Mouse (Mus musculus) adrenal gland, postnatal 25 days (tissue): ENCODE measurements around the gene Sipa1l1. TPM values are rescaled to one million over a fixed set of nuclear protein-coding genes. Genes with fewer than 3 reads are reported as not detected.
"Not testable (repeated sequence)": the region's sequence is repeated elsewhere in the genome, so short reads cannot be mapped to it uniquely, and the experiment has no call there.

Experiments
- DNase-seq: peaks from one replicate; pipeline ENCODE4 v3.0.0; 2021; ENCODE audit warnings: mixed read lengths
- total RNA-seq: library from RNA; stranded (reverse); gene quantifications from 2 replicates; pipeline ENCODE4 v1.2.3, GENCODE M21; 2021

Gene Sipa1l1
- total RNA-seq, 1 experiment from 2014 or later: 30.1 TPM

DNA sequence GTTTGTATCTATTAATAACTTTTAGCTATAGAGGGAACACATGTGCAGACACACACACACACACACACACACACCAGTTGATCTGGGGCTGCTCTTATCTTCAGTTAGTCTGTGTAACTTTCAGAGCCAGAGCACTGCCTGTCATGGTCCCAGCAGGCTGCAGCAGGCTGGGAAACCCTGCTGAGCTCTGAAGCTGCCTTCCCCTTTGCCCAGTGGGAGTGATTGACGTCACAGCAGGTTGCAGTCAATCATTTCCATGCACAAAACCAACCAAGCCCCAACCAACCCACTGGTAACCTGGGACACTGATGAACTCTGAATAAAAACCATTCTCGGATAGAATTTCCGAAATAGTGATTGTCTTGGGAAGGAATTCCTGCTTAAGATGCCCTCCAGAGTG, 310.3 kb downstream of the Sipa1l1 start:
- no peak for DNase-seq

DNA sequence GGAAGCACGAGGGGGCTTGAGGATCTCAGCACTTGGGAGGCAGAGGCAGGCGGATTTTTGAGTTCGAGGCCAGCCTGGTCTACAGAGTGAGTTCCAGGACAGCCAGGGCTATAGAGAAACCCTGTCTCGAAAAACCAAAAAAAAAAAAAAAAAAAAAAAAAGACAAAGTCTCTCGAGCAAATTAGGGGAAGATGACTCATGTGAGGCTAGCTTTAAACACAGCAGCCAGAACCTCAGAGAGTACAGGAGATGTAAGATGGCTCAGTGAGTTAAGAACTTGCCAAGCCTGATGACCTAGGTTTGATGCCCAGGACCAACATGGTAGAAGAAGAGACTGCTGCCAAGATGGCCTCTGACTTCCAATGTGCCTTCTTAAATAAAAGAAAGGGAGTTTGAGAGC, 311.3 kb downstream of the Sipa1l1 start:
- DNase-seq: not testable (repeated sequence)

DNA sequence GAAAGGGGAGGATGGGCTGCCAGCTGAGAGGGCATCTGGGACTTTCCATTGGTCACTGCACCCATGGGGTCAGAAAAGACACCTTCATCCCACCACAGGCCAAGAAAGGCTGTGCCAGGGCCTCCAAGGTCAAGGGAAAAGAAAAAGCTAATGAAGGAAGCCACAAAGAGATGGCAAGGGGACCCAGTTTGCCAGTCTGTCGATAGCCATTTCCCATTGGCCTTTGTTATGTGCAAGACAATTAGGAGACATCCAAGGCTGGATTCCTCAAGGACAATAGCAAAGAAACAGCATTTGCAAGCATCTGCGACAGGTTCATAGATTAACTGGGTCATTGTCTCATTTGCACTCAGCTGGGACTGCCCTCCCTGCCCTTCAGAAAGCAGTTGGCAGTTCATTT, 316.3 kb downstream of the Sipa1l1 start:
- no peak for DNase-seq

DNA sequence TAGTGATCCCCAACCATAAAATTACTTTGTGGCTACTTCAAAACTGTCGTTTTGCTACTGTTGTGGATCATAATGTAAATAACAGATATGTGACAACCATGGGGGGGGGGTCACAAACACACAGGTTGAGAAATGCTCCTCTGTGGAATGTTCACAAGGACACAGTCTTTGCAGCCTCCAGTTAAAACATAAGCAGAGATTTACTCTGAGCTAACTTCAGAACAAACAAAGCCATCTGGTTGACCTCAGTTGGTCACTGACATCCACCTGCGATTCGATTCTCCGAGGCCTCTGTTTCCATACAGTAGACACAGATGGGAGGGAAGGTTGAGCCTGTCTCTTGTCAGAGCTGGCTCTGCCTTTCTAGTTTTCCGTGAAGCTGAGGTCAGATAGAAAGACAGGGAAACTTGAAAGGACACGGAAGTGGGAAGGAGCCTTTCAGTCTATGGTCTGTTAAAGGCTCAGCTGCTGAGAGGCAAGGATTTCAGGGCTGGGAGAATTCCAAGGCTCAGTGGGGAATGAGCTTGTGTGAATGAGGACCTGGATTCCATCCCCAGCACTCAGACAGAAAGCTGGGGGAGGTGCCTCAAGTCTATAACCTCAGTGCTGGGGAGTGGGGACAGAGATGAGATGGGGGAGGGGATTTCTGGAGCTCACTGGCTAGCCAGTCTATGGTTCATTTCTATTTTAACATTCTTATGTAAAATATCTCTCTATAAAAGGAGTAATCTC, 317.9 kb downstream of the Sipa1l1 start:
- DNase-seq: no peak

DNA sequence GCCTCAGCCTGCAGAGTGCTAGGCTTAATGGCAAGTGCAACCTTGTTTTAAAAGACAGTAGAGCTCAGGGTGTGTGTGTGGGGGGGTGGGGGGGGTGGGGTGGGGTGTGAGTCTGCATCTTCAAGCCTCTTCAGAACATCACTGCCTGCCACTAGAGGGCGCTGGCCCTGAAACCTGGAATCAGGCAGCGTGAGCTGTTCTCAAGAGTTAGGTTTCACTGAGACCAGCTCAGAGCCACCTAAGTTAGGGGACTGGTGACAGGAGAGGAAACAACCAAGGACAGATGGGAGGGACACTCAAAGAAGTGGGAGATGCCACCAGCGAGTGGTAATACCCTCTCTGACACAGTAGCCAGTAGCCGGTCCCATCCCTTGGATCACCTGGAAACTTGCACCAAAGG, 320.0 kb downstream of the Sipa1l1 start:
- peak; percentile 38 for DNase-seq

DNA sequence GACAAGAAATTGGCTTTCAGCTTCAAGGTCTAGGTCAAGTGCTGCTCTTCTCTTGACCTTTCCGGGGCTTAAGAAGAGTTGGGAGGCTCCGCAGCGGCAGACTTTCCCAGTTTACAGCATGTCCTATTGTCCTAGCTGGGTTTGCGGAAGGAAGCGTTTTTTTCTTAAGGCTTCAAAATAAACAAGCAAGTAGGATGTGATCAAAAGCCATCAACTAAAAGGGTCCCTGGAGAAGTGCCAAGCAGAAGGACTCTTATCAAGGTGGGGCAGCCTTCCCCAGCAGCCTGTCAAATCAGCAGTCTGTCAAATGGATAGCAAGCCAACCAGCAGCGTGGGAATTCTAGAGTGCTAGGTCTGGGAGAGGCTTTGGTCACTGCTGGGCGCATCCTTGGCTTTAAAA, 320.5 kb downstream of the Sipa1l1 start:
- no peak for DNase-seq

DNA sequence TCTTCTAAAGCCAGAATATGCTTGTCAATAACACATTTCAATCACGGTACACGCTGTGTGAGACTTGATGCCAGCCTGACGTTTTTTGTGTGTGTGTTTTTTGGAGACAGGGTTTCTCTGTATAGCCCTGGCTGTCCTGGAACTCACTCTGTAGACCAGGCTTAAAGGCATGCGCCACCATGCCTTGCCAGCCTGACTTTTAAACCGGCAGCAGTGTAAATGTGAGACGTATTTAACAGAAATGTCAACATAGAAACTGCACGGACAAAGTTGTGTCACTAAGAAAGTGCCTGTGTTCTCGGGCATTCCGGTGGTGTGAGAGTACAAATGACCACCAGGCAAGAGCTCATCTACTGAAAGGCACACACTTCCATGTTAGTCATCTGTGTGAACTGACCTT, 323.3 kb downstream of the Sipa1l1 start:
- DNase-seq: no peak

DNA sequence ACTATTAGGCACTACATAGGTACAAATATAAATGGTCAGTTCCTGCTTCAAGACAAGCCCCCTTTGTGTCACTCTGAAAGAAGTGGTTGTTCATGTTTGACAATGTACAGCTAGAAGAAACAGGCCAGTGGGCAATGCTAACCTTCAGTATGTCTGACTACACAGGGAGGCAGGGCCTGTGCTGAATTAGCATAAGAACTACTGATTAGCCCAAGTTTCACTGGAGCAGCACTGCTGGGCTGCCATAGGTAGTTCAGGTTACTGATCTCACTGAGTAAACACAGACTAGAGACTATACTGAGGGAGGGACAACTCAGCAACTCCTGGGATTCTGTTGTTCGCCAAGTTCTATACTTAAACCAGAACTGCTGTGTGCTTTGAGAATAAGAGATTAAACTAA, 324.1 kb downstream of the Sipa1l1 start:
- DNase-seq: not testable (repeated sequence)

DNA sequence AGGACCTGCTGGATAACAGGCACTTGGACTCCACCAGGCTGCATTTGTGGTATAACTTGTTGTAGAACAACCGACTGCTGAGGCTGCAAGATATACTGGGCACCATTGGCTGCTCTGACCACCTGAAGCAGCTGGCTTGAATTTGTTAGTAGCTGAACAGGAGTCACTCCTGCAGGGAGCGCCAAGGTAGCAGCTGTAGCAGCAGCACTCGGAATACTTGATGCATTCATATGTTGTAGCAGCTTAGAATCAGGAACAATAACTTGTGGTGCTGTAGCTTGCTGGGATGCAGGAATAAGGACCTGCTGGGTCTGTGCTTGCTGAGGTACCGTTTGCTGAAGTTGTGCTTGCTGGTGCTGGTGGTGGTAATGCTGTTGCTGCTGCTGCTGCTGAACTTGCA, 326.8 kb downstream of the Sipa1l1 start:
- DNase-seq: no peak

DNA sequence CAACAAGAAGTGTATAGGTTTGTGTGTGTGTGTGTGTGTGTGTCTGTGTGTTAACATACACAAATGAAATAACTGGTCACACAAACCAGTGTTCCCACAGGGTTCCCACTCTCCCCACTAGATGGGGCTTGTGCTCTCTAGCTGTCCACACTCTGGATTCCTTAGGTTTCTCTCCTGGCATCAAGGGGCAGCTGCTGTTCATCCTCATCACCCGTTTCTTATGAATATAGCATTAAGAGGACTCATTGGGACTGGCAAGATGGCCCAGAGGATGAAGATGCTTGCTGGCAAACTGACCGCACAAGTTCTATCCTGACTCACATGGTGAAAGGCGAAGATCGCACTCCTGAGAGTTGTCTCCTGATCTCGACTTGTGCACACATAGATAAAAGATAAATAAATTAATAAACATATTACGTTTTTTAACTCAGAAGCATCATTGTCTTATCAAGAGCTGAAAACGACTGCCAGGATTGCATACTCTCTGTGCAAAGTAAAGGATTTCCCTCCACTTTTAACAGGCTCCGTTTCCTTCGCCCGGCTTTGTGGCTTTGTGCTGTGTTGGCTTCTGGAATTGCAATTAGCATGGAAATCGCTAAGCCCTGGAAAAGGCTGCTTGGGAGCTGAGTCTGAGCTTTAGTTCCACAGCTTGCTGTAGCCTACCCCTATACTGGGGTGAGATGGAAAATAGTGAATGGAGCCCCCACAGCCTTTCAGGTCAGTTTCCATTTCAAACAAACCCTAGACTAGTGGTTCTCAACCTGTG, 328.9 kb downstream of the Sipa1l1 start:
- peak; percentile 35 for DNase-seq

DNA sequence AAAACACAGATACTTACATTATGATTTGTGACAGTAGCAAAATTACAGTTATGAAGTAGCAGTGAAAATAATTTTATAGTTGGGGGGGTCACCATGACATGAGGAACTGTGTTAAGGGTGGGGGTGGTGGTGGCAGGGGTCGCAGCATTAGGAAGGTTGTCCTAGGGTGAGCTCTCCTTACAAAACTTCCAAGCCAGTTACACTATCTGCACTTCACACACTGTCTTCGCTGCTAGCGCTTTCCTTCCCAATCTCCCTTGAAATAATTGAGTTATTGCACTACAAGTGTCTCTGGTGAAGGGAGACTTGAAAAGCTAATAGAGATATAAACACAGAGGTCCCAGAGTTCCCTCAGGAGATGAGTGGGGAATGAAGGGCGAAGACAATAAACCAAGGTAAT, 329.6 kb downstream of the Sipa1l1 start:
- DNase-seq: no peak

DNA sequence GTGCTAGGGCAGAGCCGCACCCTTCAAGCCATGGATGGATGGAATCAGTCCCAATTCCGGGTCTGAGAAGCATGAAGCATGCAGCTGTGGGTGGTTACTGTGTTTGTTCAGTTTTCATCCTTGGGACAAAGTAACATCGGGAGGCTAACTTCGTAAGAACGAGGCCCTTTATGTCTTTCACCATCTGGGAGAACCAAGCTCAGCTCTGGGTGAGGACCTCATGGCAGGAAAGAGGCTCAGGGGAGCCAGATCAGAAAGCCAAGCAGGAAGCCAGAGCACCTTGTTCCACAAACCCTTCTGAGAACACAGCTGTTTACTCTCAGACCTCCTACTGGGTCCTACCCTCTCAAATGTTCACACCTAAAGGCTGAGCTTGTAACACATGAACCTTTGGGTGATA, 330.6 kb downstream of the Sipa1l1 start:
- no peak for DNase-seq
